Mouse (Mus musculus): ENCODE measurements around the gene Dlgap4. TPM values are rescaled to one million over a fixed set of nuclear protein-coding genes. Genes with fewer than 3 reads are reported as not detected.

Gene Dlgap4
- polyA plus RNA-seq, 1 experiment: 98.2 TPM

- Histone ChIP-seq H3K4me3 (ENCODE audit: control insufficient read depth, insufficient read depth, low read length) (no peak overlapping the region), H3K27me3 (ENCODE audit: control insufficient read depth, insufficient read depth, low read length) (no peaks in the 10 kb centered on the region), H3K36me3 (ENCODE audit: control insufficient read depth, insufficient read depth, low read length) (no peaks in the 10 kb centered on the region), H3K27ac (ENCODE audit: control insufficient read depth, insufficient read depth, low read length) (no peak overlapping the region), H3K4me1 (replicated peaks; ENCODE audit: control insufficient read depth, insufficient read depth, low read length) (peaks cover 5% of the 10 kb centered on the region; the same call in 1 of the 2 replicates)
- TF ChIP-seq CTCF (IDR thresholded peaks at IDR 0.05; ENCODE audit: borderline replicate concordance, control insufficient read depth, extremely low read depth, insufficient read depth, low read length, poor library complexity) (no peak), POLR2A (IDR thresholded peaks at IDR 0.05; ENCODE audit: control insufficient read depth, extremely low read depth, insufficient read depth, low read length, poor library complexity) (no peak)
- DNase-seq: no peak
- WGBS: 89% methylated on average over 9 of the region's 9 CpGs
These were observed 127.8 kb downstream of the Dlgap4 start for GRCm38 (mm10) chr2:156741265-156741664.

- H3K27me3 ChIP-seq (ENCODE audit: control insufficient read depth, insufficient read depth, low read length): no peaks in the 10 kb centered on the region
- no peaks in the 10 kb centered on the region for H3K36me3 ChIP-seq (ENCODE audit: control insufficient read depth, insufficient read depth, low read length)
- DNase-seq: no peak
- no peak overlapping the region for H3K27ac ChIP-seq (ENCODE audit: control insufficient read depth, insufficient read depth, low read length)
- TF ChIP-seq POLR2A (IDR thresholded peaks at IDR 0.05; ENCODE audit: control insufficient read depth, extremely low read depth, insufficient read depth, low read length, poor library complexity) (no peak), CTCF (IDR thresholded peaks at IDR 0.05; ENCODE audit: borderline replicate concordance, control insufficient read depth, extremely low read depth, insufficient read depth, low read length, poor library complexity) (no peak)
- 92% methylated on average over 4 of the region's 4 CpGs for WGBS
- H3K4me1 ChIP-seq (replicated peaks; ENCODE audit: control insufficient read depth, insufficient read depth, low read length): peaks cover 5% of the 10 kb centered on the region; the same call in 1 of the 2 replicates
- H3K4me3 ChIP-seq (ENCODE audit: control insufficient read depth, insufficient read depth, low read length): no peak overlapping the region
These were observed 128.5 kb downstream of the Dlgap4 start for GRCm38 (mm10) chr2:156741998-156742397.

GRCm38 (mm10) chr2:156743248-156743647 lies 129.7 kb downstream of the Dlgap4 start:
- DNase-seq: no peak
- 40% methylated on average over 3 of the region's 3 CpGs for WGBS
- no peaks in the 10 kb centered on the region for H3K36me3 ChIP-seq (ENCODE audit: control insufficient read depth, insufficient read depth, low read length)

GRCm38 (mm10) chr2:156744414-156744813 lies 130.9 kb downstream of the Dlgap4 start:
- TF ChIP-seq POLR2A (IDR thresholded peaks at IDR 0.05; ENCODE audit: control insufficient read depth, extremely low read depth, insufficient read depth, low read length, poor library complexity) (no peak), CTCF (IDR thresholded peaks at IDR 0.05; ENCODE audit: borderline replicate concordance, control insufficient read depth, extremely low read depth, insufficient read depth, low read length, poor library complexity) (no peak)
- H3K4me3 ChIP-seq (ENCODE audit: control insufficient read depth, insufficient read depth, low read length): no peak overlapping the region
- H3K27me3 ChIP-seq (ENCODE audit: control insufficient read depth, insufficient read depth, low read length): no peaks in the 10 kb centered on the region
- H3K36me3 ChIP-seq (ENCODE audit: control insufficient read depth, insufficient read depth, low read length): no peaks in the 10 kb centered on the region
- WGBS: 96% methylated on average over 5 of the region's 5 CpGs
- no peak for DNase-seq
- H3K27ac ChIP-seq (ENCODE audit: control insufficient read depth, insufficient read depth, low read length): no peak overlapping the region
- H3K4me1 ChIP-seq (replicated peaks; ENCODE audit: control insufficient read depth, insufficient read depth, low read length): peaks cover 5% of the 10 kb centered on the region; the same call in 1 of the 2 replicates

More at GRCm38 (mm10) chr2:156743248-156743647, 129.7 kb downstream of the Dlgap4 start:
- peaks cover 5% of the 10 kb centered on the region; the same call in 1 of the 2 replicates for H3K4me1 ChIP-seq (replicated peaks; ENCODE audit: control insufficient read depth, insufficient read depth, low read length)
- H3K4me3 ChIP-seq (ENCODE audit: control insufficient read depth, insufficient read depth, low read length): no peak overlapping the region
- no peak overlapping the region for H3K27ac ChIP-seq (ENCODE audit: control insufficient read depth, insufficient read depth, low read length)
- TF ChIP-seq CTCF (IDR thresholded peaks at IDR 0.05; ENCODE audit: borderline replicate concordance, control insufficient read depth, extremely low read depth, insufficient read depth, low read length, poor library complexity) (no peak), POLR2A (IDR thresholded peaks at IDR 0.05; ENCODE audit: control insufficient read depth, extremely low read depth, insufficient read depth, low read length, poor library complexity) (no peak)
- no peaks in the 10 kb centered on the region for H3K27me3 ChIP-seq (ENCODE audit: control insufficient read depth, insufficient read depth, low read length)

- Histone ChIP-seq H3K4me3 (ENCODE audit: control insufficient read depth, insufficient read depth, low read length) (no peak overlapping the region), H3K4me1 (replicated peaks; ENCODE audit: control insufficient read depth, insufficient read depth, low read length) (no peaks in the 10 kb centered on the region), H3K27me3 (ENCODE audit: control insufficient read depth, insufficient read depth, low read length) (no peaks in the 10 kb centered on the region), H3K36me3 (ENCODE audit: control insufficient read depth, insufficient read depth, low read length) (no peaks in the 10 kb centered on the region), H3K27ac (ENCODE audit: control insufficient read depth, insufficient read depth, low read length) (no peak overlapping the region)
- DNase-seq: no peak
- 93% methylated on average over 3 of the region's 3 CpGs for WGBS
- TF ChIP-seq POLR2A (IDR thresholded peaks at IDR 0.05; ENCODE audit: control insufficient read depth, extremely low read depth, insufficient read depth, low read length, poor library complexity) (no peak), CTCF (IDR thresholded peaks at IDR 0.05; ENCODE audit: borderline replicate concordance, control insufficient read depth, extremely low read depth, insufficient read depth, low read length, poor library complexity) (no peak)
These were observed 133.8 kb downstream of the Dlgap4 start for GRCm38 (mm10) chr2:156747315-156747714.

GRCm38 (mm10) chr2:156749687-156750086 lies 136.2 kb downstream of the Dlgap4 start:
- Histone ChIP-seq H3K4me3 (ENCODE audit: control insufficient read depth, insufficient read depth, low read length) (no peak overlapping the region), H3K4me1 (replicated peaks; ENCODE audit: control insufficient read depth, insufficient read depth, low read length) (no peaks in the 10 kb centered on the region), H3K27ac (ENCODE audit: control insufficient read depth, insufficient read depth, low read length) (no peak overlapping the region), H3K27me3 (ENCODE audit: control insufficient read depth, insufficient read depth, low read length) (no peaks in the 10 kb centered on the region), H3K36me3 (ENCODE audit: control insufficient read depth, insufficient read depth, low read length) (no peaks in the 10 kb centered on the region)
- DNase-seq: no peak
- TF ChIP-seq CTCF (IDR thresholded peaks at IDR 0.05; ENCODE audit: borderline replicate concordance, control insufficient read depth, extremely low read depth, insufficient read depth, low read length, poor library complexity): no peak
- TF ChIP-seq POLR2A (IDR thresholded peaks at IDR 0.05; ENCODE audit: control insufficient read depth, extremely low read depth, insufficient read depth, low read length, poor library complexity): no peak
- 84% methylated on average over 8 of the region's 8 CpGs for WGBS

- Histone ChIP-seq H3K27ac (ENCODE audit: control insufficient read depth, insufficient read depth, low read length) (no peak overlapping the region), H3K4me1 (replicated peaks; ENCODE audit: control insufficient read depth, insufficient read depth, low read length) (no peaks in the 10 kb centered on the region), H3K27me3 (ENCODE audit: control insufficient read depth, insufficient read depth, low read length) (no peaks in the 10 kb centered on the region), H3K36me3 (ENCODE audit: control insufficient read depth, insufficient read depth, low read length) (peaks cover 9% of the 10 kb centered on the region; the same call in 1 of the 2 replicates), H3K4me3 (ENCODE audit: control insufficient read depth, insufficient read depth, low read length) (no peak overlapping the region)
- 95% methylated on average over 9 of the region's 9 CpGs for WGBS
- TF ChIP-seq CTCF (IDR thresholded peaks at IDR 0.05; ENCODE audit: borderline replicate concordance, control insufficient read depth, extremely low read depth, insufficient read depth, low read length, poor library complexity): no peak
- TF ChIP-seq POLR2A (IDR thresholded peaks at IDR 0.05; ENCODE audit: control insufficient read depth, extremely low read depth, insufficient read depth, low read length, poor library complexity): no peak
- no peak for DNase-seq
These were observed 143.4 kb downstream of the Dlgap4 start for GRCm38 (mm10) chr2:156756937-156757336.

Measured in thymus, adult 2 months (tissue).